Mouse (Mus musculus): ENCODE measurements around the gene Borcs5.
"Not testable (repeated sequence)": the region's sequence is repeated elsewhere in the genome, so short reads cannot be mapped to it uniquely, and the experiment has no call there.

Borcs5 gene

DNA sequence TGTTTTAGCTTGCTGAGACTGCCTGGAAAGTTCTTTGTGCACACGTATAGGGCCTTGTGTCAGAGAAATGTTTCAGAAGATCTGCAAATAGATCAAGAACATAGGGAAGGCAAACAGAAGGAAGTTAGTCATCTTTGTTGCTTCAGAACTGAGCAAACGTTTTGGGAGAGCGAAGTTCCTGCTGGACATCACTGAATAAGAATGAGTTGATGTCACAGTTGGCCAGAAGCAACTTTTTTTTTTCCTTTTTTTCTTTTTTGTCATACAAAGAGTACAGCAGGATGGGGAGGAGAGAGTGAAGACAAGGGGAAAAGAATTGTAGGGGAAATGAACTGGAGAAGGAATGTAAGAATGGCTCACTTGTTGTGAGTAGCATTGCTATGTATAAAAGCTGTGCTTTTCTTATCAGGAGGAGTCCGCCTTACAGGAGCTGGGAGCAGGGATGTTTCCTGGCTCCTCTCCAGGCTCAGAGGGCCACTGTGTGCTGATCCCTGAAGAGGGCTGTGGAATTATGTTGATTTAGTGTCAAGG lies 31.6 kb downstream of the Borcs5 start:
- DNase-seq (ENCODE audit: extremely low spot score): no peak

DNA sequence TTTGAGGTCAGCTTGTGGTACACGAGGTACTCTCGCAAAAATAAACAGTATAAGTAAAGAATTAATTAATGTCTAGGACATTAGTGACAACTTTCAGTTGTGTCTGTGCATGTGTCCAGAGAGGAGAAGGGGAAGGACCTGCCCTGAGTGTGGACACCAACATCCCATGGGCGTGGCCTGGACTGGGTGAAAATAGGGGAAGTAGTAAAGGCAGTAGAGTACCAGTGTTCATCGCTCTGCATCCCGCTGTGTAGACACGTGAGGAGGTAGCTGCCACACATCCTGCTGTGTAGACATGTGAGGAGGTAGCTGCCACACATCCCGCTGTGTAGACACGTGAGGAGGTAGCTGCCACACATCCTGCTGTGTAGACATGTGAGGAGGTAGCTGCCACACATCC lies 34.4 kb downstream of the Borcs5 start:
- DNase-seq (ENCODE audit: extremely low spot score): not testable (repeated sequence)

DNA sequence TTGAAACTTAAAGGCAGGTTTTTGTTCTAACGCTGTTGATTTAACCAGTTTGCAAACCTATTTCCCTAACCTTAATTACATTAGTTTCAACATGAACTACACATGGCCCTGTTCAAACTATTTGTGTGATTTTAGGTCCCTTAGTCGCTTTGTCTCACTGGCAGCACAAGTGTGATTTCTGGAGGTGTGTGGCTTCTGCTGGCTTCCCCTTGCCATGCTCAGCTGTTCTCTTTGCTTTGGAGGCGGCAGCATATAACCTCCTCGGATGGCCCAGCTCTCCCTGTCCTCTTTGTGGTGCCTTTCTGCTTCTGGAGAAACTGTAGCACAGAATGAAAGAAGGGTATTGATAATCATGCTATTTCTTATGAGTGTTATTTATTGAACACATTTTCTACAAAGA lies 38.2 kb downstream of the Borcs5 start:
- no peak for DNase-seq (ENCODE audit: extremely low spot score)

DNA sequence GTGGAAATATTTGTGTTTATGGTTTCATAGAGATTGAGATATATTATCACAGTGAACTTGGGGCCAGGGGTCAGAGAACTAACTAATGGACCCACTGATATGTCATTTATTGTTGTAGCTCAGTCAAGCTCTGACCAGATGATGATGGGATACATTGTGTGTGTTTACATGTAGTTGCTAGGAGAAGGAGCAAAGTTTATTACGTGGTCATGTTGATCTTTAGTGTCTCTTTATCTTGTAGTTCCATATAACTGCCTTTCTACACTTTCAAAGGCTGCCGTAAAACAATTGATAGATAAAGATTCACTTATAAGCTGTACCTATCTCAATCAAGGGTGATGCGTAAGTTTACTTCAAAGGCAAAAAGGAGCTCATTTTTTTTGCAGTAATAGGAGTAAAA lies 38.7 kb downstream of the Borcs5 start:
- DNase-seq (ENCODE audit: extremely low spot score): no peak

DNA sequence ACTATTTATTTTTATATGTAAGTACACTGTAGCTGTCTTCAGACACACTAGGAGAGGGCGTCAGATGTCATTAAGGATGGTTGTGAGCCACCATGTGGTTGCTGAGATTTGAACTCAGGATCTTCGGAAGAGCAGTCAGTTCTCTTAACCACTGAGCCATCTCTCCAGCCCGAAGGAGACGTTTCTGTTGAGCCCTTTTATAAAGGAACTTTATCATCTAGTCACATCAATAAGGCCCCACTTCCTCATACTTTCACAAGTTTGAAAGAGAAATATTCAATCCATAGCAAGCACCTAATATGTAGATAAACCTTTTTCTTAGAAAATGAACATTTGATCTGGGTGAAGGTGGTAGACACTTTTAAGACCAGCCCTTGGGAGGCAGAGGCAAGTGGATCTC lies 40.0 kb downstream of the Borcs5 start:
- not testable (repeated sequence) for DNase-seq (ENCODE audit: extremely low spot score)

DNA sequence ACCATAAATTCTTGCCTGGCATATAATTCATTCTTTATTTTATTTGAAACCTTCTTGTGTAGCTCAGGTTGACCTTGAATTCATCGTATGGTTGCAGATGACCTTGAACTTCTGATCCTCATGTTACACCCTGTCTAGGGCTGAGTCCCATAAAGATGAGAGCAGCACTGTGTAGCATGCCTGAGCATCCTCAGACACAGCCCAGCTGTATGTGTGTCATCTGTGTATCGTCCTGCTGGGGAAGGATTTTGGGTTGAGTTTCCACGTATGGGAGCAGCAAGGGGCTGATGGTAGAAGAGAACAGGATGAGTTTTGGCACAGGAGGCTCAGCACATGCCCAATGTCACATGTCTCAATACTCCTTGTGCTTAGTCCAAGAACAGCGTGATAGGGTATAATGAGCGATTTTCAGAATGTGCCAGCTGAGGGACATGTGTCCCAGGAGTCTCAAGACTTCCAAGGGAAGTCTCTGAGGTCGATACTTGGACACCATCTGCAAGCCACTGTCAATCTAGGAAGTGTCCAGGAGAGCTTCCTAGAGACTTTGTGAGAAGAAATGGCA lies 45.1 kb downstream of the Borcs5 start:
- no peak for DNase-seq (ENCODE audit: extremely low spot score)

DNA sequence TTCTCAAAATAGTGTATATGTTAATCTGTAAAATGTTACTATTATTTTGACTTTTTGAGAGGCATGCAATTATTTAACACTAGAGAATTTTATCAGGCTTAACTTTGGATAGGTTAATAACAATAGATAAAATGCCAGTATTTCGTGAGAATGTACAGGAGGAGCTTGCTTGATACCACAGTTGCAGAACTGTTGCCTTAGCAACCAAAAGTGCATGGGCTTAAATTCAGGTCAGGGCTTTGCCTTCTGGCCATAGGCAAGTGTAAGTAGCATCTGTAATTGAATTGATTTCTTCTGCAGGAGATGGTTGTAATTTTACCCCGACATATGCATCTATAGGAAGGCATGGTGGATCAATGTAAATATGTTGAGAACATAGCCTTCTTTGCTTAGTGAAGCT lies 45.7 kb downstream of the Borcs5 start:
- no peak for DNase-seq (ENCODE audit: extremely low spot score)

DNA sequence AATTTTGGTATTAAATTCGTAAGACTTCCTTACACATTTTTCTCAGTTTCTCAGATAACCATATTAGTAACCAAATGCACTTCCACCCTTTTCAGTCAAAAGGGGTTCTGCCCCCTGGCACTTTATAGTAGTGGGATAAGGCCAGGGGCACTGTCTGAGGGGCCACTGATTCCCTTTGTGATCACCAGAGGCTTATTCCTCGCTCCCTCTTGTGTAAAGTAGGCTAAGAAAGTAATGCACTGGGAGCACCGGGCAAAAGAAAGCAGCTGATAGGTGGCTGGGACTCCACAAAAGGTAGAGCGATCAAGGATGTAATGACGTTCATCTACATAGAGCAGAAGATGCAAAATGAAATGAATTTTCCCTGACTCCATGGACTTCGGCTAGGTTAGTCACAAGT lies 46.2 kb downstream of the Borcs5 start:
- DNase-seq (ENCODE audit: extremely low spot score): no peak

DNA sequence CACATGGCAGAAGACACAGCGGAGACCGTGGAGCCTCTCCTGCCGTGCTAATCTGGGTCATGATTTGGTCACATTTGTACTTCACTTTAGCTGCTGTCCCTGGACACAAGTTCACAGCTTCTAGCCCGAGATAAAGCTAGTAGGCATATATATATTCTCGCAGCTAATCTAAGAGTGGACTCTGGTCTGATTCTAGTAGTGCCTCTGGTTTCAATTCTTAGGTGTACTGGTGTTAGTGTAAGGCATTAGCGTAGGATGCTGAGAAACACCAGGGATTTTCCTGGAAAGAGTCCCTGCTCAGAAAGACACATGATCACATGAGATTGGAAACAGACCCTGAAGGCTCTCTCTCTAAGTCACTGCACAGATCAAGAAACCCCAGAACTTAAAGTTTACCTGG lies 55.2 kb downstream of the Borcs5 start:
- DNase-seq (ENCODE audit: extremely low spot score): no peak

DNA sequence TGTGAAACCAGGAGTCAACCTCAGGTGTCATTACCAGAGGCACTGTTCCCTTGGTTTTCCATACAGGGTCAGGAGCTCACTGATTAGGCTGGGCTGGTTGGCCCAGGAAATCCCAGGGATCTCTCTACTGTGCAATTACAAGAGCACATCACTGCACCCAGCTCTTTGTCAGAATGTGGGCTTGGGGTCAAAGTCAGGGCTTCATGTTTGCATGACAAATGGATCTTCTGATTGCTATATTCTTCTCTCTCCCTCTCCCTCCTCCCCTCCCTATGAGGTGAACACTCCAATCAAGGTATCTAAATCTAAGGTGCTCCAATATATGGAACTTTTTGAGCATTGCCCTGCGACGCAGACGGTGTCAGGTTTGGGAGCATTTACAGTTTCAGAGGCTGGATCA lies 55.7 kb downstream of the Borcs5 start:
- no peak for DNase-seq (ENCODE audit: extremely low spot score)

DNA sequence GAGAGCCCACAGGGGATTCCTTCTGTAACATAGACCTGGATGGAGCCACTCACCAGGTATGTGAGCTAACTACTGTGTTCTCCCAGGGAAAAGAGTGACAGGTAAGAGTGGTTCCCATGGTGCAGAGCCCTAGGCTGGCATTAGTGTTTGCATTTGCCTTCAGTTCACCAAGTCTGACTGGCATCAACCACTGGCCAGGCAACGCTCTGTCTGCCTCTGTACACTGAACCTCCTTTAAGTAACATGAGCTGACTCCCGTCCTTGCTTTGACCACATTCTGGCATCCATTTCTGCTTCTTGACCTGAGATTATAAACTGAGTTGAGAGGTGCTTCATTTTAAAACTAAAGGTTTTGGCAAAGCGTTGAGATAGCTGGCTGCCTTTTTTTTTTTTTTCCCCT lies 56.3 kb downstream of the Borcs5 start:
- no peak for DNase-seq (ENCODE audit: extremely low spot score)

DNA sequence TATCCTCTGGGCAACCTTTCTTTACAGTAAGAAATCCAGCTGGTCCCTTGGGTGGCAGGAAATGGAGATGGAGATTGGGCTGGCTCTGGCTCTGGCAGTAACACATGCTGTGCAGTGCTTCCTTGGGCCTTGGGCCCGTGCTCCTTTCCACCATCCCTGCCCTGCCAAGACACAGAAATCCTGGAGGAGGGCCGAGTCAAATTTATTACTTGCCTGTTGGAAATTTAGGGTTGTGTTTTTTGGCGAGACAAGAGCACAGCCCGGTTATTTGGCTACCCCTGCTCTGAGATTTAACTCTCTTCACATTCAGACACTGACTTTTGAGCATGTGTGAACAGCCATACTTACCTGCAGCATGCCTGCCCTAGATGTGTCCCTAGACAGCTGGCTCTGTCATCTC lies 56.8 kb downstream of the Borcs5 start:
- DNase-seq (ENCODE audit: extremely low spot score): no peak

DNA sequence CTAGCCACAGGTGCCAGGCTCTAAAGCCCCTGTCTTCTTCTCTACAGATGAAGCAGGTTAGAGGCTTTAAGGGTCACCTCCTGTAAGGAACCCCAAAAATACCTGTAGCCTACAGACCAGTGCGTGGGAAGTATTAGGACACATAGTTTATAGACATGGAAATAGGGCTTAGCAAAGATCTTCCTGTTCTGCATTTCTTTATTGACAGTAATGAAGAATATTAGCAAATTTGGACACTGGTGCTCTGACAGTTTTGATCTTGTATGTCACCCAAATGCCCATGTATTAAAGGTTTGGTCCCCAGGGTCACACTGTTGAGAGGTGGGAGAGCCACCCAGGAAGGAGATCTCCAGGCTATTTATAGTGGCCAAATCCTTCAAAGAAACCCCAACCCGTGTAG lies 57.2 kb downstream of the Borcs5 start:
- DNase-seq (ENCODE audit: extremely low spot score): no peak

DNA sequence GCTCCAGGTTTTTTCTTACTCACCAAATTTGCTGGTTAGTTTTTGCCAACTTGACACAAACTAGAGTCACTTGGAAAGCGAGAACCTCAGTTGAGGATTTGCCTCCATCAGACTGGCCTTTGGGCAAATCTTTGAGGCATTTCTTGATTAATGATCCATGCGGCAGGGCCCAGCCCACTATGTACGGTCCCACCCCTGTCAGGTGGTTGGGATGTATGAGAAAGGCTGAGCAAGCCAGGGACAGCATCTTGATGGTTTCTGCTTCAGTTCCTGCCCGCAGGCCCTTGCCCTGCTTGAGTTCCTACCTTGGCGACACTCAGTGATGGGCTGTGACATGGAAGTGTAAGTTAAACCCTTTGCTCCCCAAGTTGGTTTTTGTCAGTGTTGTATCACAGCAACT lies 58.9 kb downstream of the Borcs5 start:
- DNase-seq (ENCODE audit: extremely low spot score): no peak

DNA sequence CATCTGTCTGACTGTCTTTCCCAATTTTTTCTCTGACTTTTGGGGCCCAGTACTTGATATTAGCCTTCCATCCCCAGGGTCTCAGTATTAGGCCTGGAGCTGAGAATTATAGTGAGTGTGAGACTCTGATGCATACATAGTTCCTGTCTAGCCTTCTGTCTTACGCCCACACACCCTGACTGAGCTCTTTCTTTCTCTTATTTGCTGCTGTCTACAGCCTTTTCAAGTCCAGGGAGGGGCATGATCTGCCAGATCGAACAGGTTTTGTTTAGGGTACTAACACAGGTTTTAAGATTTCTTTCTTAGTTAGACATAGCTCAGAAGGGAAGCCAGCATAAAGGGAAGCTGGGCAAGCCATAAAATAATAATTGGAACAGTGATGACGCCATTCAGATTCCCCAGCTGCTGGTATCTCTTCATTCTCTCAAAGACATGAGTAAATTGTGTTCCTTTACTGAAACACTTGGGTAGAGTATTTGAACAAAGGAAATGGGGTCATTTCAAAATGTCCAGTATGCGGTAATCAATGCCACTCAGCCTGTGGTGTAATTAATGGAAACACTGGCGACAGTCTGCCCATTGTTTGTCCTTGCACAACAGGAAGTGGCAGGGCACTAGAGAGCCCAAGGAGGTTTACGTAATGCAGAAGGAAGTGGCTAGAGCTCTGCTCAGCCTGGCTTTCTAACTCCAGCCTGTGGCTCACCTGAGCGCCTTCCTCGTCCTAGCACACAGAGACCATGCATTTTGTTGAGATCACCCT lies 61.3 kb downstream of the Borcs5 start:
- no peak for DNase-seq (ENCODE audit: extremely low spot score)

DNA sequence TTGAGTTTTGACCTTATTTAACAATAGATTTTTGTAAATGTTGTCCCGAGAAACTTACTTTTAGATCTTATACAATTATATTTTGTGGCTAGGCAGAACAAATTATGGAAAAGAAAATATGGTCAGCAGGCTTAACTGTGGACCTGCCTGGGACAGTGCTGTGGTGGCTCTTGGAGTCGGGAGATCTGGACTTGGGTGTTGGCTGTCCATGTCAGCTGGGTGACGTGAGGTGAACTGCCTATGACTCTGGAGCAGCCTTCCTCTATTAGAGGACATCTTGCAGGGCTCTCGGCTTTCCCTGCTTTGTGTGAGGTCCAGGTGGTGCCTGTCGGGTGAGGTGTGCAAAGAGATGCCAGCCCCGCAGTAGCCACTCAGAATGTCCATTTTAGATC lies 61.9 kb downstream of the Borcs5 start:
- no peak for DNase-seq (ENCODE audit: extremely low spot score)

DNA sequence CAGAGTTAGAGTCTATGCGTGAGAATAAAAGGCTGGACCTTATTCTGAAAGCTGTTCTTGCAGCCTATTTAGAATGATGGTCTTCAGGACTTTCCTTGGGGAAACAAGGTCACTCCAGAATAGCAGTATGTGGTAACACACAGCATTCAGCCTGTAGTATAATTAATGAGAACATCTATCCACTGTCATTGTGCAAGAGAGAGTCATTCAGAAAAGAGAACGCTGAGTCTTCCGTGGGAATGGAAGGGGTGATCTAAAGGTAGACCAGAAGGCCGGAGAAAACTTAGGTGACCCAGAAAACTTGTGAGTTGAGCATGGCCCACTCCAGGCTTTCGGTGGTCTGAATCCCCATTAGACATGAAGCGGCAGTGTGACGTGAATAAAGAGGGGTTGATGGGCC lies 62.9 kb downstream of the Borcs5 start:
- no peak for DNase-seq (ENCODE audit: extremely low spot score)

DNA sequence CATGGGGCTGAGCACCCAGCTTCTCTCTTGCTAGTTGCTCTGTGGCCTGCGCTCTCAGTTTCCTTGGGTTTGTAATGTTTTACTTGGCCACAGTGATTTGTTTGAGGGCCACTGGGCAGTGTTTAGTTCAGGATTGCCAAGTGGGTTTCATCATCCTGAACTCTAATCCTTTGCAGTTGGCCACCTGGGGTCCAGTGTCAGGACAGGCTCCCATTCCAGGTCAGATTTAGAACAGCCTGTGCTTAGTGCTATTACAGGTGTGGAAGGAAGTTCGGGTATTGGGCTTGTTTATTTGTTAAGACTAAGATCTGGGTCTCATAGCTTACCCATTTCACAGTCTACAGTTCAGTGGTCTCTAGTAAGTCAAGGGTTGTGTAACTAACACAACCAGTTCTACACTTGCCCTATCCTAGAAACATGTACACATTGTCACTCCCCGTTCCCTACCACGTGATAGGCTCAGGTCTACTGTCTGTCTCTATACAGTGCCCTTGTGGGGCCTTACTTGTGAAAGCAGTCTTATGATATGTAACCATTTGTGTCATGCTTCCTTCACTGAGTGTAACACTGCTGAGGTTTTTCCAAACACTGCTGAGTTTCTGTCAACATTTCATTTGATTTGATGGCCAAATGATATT lies 63.9 kb downstream of the Borcs5 start:
- DNase-seq (ENCODE audit: extremely low spot score): no peak

DNA sequence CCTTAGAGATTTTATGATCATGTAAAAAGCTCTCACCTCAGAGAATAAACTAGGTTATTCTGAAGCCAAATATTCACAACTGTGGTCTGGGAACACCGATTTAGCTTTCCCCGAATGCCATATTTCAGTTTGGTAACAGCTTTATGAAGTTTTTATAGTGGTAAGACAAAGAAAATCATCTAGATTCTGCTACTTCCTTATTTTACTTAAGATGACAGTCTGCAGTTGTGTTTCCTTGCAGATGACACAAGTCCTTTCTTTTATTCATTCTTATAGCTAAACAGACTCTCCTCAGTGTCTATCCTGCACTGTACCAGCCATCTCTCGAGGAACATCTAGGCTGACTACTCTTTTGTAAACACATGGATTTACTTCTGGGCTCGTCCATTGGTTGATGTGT lies 67.2 kb downstream of the Borcs5 start:
- DNase-seq (ENCODE audit: extremely low spot score): no peak

DNA sequence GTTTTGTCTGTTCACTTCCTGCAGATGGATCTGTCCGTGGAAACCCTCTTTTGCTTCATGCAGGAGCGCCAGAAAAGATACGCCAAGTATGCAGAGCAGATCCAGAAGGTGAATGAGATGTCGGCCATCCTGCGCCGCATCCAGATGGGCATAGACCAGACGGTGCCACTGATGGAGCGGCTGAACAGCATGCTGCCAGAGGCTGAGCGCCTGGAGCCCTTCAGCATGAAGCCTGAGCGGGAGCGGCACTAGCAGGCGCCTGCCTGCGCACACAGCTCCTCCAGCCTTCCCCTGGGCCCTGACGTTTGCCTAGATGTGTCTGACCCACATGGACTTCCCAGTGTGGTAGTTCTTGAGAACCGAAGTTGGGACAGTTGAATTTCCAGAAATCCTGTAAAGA lies 70.7 kb downstream of the Borcs5 start:
- DNase-seq (ENCODE audit: extremely low spot score): no peak

DNA sequence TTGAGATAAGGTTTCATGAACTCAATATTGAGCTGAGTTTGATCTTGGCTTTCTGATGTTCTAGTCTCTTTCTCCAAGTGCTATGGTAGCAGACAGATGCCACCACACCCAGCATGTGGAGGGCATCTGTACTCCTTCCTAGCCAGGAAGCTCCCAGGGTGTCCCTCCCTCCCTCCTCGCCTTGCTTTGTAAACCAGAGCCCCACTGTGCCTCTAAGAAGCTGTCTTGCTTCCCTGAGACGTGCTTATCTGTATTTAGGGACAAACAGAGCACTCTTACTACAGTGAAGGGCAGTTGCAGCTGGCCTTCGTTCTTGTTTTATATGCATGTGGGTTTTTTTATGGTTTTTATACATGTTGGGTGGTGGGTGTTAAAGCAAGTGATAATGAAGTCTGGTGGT lies 74.0 kb downstream of the Borcs5 start:
- no peak for DNase-seq (ENCODE audit: extremely low spot score)

DNA sequence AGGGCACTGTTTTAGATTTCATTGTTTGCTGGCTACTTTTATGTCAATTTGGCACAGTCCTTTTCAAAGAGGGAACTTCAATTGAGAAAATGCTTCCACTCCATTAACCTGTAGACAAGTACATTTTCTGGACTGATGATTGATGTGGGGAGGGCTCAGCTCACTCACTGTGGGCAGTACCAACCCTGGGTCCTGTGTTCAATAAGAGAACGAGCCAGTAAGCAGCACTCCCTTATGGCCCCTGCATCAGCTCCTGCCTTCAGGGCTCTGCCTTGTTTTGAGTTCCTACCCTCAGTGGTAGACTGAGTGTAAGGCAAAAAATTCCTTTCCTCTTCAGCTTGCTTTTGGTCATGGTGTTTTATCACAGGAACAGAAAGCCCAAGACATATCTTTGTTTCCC lies 74.6 kb downstream of the Borcs5 start:
- DNase-seq (ENCODE audit: extremely low spot score): no peak

DNA sequence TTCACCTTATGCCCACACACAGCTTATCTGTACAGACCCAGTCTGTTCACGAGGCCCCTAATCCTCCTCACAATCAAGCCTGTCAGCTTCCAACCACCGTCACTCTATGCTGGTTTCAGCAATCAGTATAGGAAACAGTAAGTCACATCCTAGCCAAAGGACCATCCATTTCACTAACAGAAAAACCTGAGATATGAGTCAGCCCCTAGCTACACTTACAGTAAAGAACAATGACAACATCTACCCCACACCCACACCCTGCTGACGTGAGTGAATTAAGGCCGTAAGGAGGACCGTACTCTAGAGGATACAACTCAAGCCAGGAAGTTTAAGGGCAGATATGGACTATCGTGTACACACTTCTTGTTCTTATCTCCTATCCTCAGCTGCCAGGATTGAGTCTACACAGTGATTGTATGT lies 76.9 kb downstream of the Borcs5 start:
- no peak for DNase-seq (ENCODE audit: extremely low spot score)
